Mouse (Mus musculus): ENCODE results near the gene Ankrd13a.

Ankrd13a gene

DNA sequence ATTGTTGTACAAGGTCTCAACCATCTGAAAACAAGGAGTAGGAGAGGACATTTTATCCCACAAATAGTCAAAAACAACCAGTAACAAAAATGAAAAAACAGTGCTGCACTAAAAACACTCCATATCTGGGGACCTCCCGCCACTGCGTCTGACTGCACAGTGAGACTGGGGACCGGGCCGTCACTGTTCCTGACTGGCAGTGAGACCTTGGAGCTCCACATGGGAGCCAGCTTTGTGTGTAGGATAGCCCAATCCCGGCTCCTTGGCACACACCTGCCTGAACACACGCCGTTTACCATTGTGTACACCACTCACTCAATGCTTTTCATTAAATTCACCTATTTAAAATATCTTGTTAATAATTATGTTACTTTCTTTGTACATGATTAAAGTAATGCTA is 7.3 kb upstream of the Ankrd13a start:
- DNase-seq (ENCODE audit: low read depth): no peak

DNA sequence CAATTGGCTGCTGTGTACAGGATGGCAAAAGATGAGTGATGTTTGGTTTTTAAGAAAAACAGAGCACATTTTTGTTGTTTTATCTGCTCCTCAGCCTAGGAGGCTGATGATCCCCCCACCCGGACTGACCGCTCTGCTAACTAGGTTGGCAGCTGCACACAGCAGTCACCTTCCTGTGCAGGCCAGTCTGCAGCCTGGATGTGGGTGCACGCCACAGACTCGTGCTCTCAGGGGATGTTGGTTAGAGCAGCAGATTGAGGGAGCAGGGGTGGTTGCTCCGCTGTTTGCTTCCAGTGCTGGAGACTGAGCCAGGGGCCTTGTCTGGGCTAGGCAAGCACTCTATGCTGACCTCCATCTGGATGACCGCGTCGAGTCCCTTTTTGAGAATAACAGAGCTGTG is 4.7 kb upstream of the Ankrd13a start:
- DNase-seq (ENCODE audit: low read depth): peak; percentile 39

GRCm38 (mm10) chr5:114771796-114772195 is 2.7 kb upstream of the Ankrd13a start:
- peak; percentile 53 for DNase-seq (ENCODE audit: low read depth)

DNA sequence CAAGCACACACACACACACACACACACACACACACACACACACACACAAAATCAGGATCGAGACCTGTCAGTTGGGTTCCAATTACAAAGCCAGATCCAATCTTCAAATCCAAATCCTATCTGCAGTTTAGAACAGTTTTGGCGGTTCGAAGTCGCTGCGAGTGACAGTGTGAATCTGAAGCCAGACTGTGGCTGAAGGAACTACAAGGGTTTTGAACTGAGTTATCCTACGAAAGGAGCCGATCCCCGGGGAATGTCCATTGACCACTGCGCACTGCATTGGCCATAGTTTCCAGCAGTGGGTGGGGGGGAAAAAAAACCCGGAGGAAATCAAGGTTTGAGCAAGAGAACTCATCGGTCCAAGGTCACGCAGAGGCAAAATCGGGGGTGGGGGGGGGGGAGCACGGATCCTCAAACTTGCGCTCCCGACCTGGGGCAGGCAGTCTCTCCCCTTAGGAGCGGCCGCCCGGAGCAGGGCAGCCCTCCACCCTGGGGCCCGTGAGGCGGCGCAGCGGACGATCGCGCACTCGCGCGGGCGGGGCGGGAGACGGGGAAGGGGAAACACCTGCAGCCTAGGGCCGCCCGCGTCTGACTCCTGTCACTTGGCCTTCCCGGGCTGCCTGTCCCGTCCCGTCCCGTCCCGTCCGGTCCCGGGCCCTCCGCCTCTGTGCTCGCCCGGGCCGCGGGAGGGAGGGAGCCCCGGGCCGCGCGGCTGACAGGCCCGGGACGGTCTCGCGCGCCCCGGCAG is 1.8 kb upstream of the Ankrd13a start:
- DNase-seq (ENCODE audit: low read depth): peak; percentile 69

DNA sequence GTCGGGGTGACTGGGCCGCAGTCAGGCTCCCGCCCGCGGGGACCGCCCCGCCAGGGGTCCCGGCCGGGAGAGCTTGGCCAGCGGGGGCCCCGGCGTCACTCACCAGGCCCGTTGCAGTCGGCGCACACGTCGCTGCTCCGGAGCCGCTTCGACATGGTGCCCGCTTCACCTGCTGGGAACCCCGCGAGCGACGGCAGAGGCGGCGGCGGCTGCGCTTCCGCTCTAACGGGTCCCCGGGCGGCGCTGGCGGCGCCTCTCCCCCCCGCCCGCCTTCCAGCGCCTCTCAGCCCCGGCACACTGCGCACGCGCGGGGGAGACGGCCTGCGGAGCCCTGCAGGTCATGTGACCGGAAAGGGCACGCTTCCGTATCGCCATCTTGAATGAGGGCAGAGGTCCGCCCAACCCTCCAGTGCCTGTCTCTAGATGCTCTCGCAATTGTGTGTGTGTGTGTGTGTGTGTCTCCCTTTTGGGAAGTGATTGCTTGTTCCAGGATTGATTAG is 1.2 kb upstream of the Ankrd13a start:
- DNase-seq (ENCODE audit: low read depth): peak; percentile 98

DNA sequence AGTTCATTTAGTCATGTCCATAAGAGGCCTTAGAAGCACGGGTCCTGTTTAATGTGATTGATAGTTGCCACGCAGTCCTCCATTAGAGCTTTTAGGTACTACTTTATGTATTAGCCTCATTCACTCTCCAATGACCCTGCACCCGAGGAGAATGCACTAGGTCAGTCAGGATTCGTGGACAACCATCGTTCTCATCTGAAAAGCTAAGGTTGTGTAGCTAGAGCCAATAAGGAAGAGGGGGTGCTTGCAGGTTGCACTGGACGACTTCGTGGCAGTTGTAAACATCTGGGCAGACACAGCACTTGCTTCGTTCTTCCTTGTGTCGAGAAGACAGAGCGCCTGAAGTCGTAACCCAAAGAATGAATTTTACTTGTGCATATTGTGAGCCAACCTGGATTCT is 697 bp upstream of the Ankrd13a start:
- no peak for DNase-seq (ENCODE audit: low read depth)

- peak; percentile 53 for DNase-seq (ENCODE audit: low read depth)
Observed at GRCm38 (mm10) chr5:114775056-114775979, 841 bp downstream of the Ankrd13a start, which contains the start of gene Git2. Gene Git2 (minus strand): TSS chr5:114775517.

DNA sequence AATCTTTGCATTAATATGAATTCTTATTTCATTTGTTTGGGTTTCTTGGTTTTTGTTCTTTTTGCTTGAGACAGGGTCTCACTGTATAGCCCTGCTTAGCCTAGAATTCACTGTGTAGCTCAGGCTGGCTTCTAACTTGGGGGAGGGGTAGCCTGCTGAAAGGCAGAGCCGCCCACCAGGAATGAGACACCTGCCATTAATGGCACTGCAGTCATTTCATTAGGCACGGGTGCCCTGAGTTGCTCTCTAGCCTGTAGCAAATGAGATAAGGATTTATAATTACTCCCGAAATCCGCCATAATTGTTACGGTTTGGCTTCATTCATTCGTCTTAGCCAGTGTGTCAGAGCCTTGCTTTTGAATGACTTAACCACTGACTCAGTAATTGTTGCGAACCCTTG is 1.7 kb downstream of the Ankrd13a start:
- no peak for DNase-seq (ENCODE audit: low read depth)

- DNase-seq (ENCODE audit: low read depth): no peak
Observed at GRCm38 (mm10) chr5:114779956-114780489, 5.5 kb downstream of the Ankrd13a start.

DNA sequence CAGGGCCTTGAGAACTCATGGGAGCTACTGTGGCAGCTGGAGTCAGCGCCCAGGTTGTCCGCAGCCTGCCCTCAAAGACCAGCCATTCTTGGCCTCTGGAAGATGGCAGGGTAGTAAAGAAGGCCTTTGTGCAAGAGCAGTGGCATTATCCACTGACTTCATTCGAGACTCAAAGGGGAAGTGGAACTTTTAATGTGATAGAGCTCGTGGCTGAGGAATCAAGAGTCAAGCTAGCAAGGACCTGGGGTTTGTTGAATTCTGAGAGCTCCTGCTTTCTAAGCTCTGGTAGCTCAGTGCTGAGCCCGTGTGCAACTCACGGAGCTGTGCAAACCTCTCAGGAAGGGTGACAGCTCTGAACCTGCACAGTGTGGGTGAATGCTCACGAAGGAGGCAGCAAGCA is 6.4 kb downstream of the Ankrd13a start:
- no peak for DNase-seq (ENCODE audit: low read depth)

GRCm38 (mm10) chr5:114782991-114783390 is 8.5 kb downstream of the Ankrd13a start:
- no peak for DNase-seq (ENCODE audit: low read depth)

- peak; percentile 72 for DNase-seq (ENCODE audit: low read depth)
Observed at GRCm38 (mm10) chr5:114783405-114784163, 9.1 kb downstream of the Ankrd13a start.

GRCm38 (mm10) chr5:114784622-114785165 is 10.2 kb downstream of the Ankrd13a start:
- DNase-seq (ENCODE audit: low read depth): no peak

DNA sequence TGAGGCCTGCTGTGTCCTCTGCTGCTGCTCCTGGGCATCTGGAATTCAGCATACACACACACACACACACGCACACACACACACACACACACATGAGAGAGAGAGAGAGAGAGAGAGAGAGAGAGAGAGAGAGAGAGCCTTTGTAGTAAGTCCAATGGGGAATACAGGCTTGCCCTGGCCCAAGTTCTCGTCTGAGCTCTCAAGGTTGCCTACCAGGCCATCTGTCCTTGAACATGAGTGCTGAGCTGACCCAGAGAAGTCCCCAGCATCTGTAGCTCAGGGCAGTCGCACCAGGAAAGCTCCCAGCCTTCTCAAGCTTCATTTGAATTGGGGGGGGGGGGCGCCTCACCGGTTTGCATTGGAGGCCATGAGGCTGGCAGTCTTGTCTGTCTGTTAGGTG is 10.7 kb downstream of the Ankrd13a start:
- DNase-seq (ENCODE audit: low read depth): no peak

DNA sequence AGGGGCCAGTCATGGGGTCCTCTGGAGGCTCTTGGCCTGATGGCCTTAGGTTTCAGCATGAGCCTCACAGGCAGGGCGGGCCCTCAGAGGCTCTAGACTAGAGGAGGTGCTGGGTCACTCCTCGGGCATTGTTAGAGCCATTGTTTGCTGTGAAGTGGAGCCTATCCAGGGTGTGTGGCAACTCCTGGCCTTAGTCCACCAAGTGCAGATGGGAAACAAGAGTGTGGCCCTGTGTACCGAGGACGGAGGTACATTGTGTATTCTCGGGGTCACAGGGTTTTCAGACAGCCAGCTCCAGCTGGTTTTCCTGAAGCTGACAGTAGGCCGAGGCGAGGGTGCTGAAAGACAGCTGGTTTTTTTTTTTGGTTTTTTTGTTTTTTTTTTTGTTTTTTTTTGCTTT is 18.8 kb downstream of the Ankrd13a start:
- no peak for DNase-seq (ENCODE audit: low read depth)

GRCm38 (mm10) chr5:114794609-114795008 is 20.1 kb downstream of the Ankrd13a start:
- no peak for DNase-seq (ENCODE audit: low read depth)

GRCm38 (mm10) chr5:114795231-114795630 is 20.8 kb downstream of the Ankrd13a start:
- no peak for DNase-seq (ENCODE audit: low read depth)

GRCm38 (mm10) chr5:114795653-114796052 is 21.2 kb downstream of the Ankrd13a start:
- no peak for DNase-seq (ENCODE audit: low read depth)

GRCm38 (mm10) chr5:114796299-114797012 is 22.0 kb downstream of the Ankrd13a start:
- DNase-seq (ENCODE audit: low read depth): no peak

- no peak for DNase-seq (ENCODE audit: low read depth)
Observed at GRCm38 (mm10) chr5:114797253-114797652, 22.8 kb downstream of the Ankrd13a start.

- DNase-seq (ENCODE audit: low read depth): no peak
Observed at GRCm38 (mm10) chr5:114799848-114800247, 25.4 kb downstream of the Ankrd13a start.
